Mouse (Mus musculus) lung, postnatal 0 days (tissue): Measurements from ENCODE around the gene Tyw1. TPM values are rescaled to one million over a fixed set of nuclear protein-coding genes. Genes with fewer than 3 reads are reported as not detected.

Experiments
- ATAC-seq: fragments of 200-750 bp; cut with Nextera tagmentation; 2 replicates; pipeline ENCODE4 v1.8.0; 2017; ENCODE audit warnings: moderate library complexity
- DNase-seq: peaks from one replicate; pipeline ENCODE4 v3.0.0-alpha.2; 2016; ENCODE audit warnings: low spot score
- H3K27ac ChIP-seq: fragments of 300-500 bp; sonication (generic); 2 replicates; pipeline ENCODE4 v1.5.1; 2014; ENCODE audit warnings: antibody characterized with exemption, mild to moderate bottlenecking, low read length, mixed read lengths
- H3K27me3 ChIP-seq: fragments of 300-500 bp; sonication (generic); replicated peaks from 2 replicates; pipeline ENCODE4 v1.6.1; 2014; ENCODE audit warnings: low read length, mixed read lengths; ENCODE audit not compliant: insufficient read depth
- H3K36me3 ChIP-seq: fragments of 300-500 bp; sonication (generic); 2 replicates; pipeline ENCODE4 v1.6.1; 2014; ENCODE audit warnings: low read length, mixed read lengths; ENCODE audit not compliant: insufficient read depth
- H3K4me1 ChIP-seq: fragments of 300-500 bp; sonication (generic); 2 replicates; pipeline ENCODE4 v1.6.1; 2014; ENCODE audit warnings: antibody characterized with exemption, low read depth, low read length, mixed read lengths; ENCODE audit not compliant: insufficient read depth
- H3K4me2 ChIP-seq: fragments of 300-500 bp; sonication (generic); replicated peaks from 2 replicates; pipeline ENCODE4 v1.6.1; 2014; ENCODE audit warnings: low read depth, mild to moderate bottlenecking, low read length, moderate library complexity, mixed read lengths
- H3K4me3 ChIP-seq: fragments of 300-500 bp; sonication (generic); 2 replicates; pipeline ENCODE4 v1.5.1; 2014; ENCODE audit warnings: low read depth, low read length
- H3K9ac ChIP-seq: fragments of 300-500 bp; sonication (generic); replicated peaks from 2 replicates; pipeline ENCODE4 v1.6.1; 2014; ENCODE audit warnings: low read depth, mild to moderate bottlenecking
- H3K9me3 ChIP-seq: fragments of 300-500 bp; sonication (generic); 2 replicates; pipeline ENCODE4 v1.6.1; 2016; ENCODE audit warnings: low read length, mixed read lengths
- CTCF ChIP-seq: IDR thresholded peaks from 2 replicates; pipeline ENCODE4 v1.5.1; 2016; ENCODE audit warnings: antibody characterized with exemption, mild to moderate bottlenecking
- EP300 ChIP-seq: IDR thresholded peaks from 2 replicates; pipeline ENCODE4 v1.6.1; 2016; ENCODE audit warnings: antibody characterized with exemption, mild to moderate bottlenecking, control low read depth
- WGBS: fragments of 180-500 bp; shearing (Covaris S2); extraction: QIAGEN DNeasy Blood & Tissue Kit; methylation state at CpG from one replicate; pipeline ENCODE4 v1.1.7; 2014; 5-methylcytosine and 5-hydroxymethylcytosine counted together
- polyA plus RNA-seq: library from polyadenylated mRNA; unstranded; fragments of >200 nt; fragmentation: Nextera tagmentation; extraction: Ambion mirVana; gene quantifications from 2 replicates; pipeline ENCODE4 v1.2.1, GENCODE M21; 2015

The Tyw1 gene
- polyA plus RNA-seq, 1 experiment from 2014 or later: 16.5 TPM

DNA sequence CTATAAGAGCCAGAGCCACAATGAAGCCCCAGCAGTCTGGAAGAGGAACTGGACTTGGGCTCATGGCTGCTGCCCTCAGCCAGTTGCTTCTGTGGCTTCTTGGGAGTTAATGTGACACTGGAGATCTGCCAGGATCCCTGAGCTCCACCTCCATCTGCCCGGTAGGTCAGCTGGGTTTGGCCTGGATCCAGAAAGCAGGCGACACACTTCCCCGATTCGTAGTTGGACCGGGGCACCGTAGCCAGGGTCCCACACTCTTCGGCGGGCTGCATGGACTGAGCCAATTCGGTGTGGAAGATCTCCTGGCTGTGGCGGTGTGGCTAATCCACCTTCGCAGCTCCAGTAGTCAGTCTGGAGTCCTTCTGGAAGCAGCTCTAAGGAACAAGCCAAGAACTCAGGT, 113.8 kb downstream of the Tyw1 start, which contains the start of gene Caln1:
TSS of gene Caln1 (plus strand) at position 219 of the 400 bp plus-strand sequence.
- Histone ChIP-seq H3K4me2 (no peak within 1 kb of the TSS), H3K9me3 (no peaks in the 10 kb centered on the region), H3K27ac (no peak within 1 kb of the TSS), H3K36me3 (no peaks in the 10 kb centered on the region), H3K4me3 (no peak within 1 kb of the TSS), H3K9ac (no peak within 1 kb of the TSS), H3K4me1 (no peaks in the 10 kb centered on the region), H3K27me3 (no peaks in the 10 kb centered on the region)
- DNase-seq (no peak), ATAC-seq (no peak)
- TF ChIP-seq CTCF (no peak), EP300 (no peak)
- 45% methylated on average over 11 of the region's 11 CpGs for WGBS

- no peaks in the 10 kb centered on the region for H3K27me3 ChIP-seq
- H3K9me3 ChIP-seq: no peaks in the 10 kb centered on the region
- no peaks in the 10 kb centered on the region for H3K36me3 ChIP-seq
- TF ChIP-seq EP300 (no peak), CTCF (no peak)
- no peak overlapping the region for H3K4me2 ChIP-seq
- 90% methylated on average over 3 of the region's 3 CpGs for WGBS
- ATAC-seq (no peak), DNase-seq (no peak)
- no peak overlapping the region for H3K27ac ChIP-seq
- no peak overlapping the region for H3K4me3 ChIP-seq
- H3K9ac ChIP-seq: no peak overlapping the region
- no peaks in the 10 kb centered on the region for H3K4me1 ChIP-seq
These were observed 120.0 kb downstream of the Tyw1 start for GRCm38 (mm10) chr5:130375411-130375810.

- no peak for TF ChIP-seq EP300
- TF ChIP-seq CTCF: no peak
- ATAC-seq (no peak), DNase-seq (no peak)
- no peak within 1 kb of the TSS for H3K4me3 ChIP-seq
- no peaks in the 10 kb centered on the region for H3K27me3 ChIP-seq
- WGBS: 14% methylated on average over 13 of the region's 13 CpGs
- no peak within 1 kb of the TSS for H3K27ac ChIP-seq
- no peaks in the 10 kb centered on the region for H3K9me3 ChIP-seq
- no peak within 1 kb of the TSS for H3K4me2 ChIP-seq
- no peaks in the 10 kb centered on the region for H3K36me3 ChIP-seq
- H3K9ac ChIP-seq: no peak within 1 kb of the TSS
- H3K4me1 ChIP-seq: no peaks in the 10 kb centered on the region
These were observed 128.9 kb downstream of the Tyw1 start, which contains the start of gene A330070K13Rik for GRCm38 (mm10) chr5:130384222-130384912. Gene A330070K13Rik, minus strand, starts transcription at chr5:130384631.

- H3K4me2 ChIP-seq: no peak overlapping the region
- no peaks in the 10 kb centered on the region for H3K4me1 ChIP-seq
- H3K9me3 ChIP-seq: no peaks in the 10 kb centered on the region
- H3K27ac ChIP-seq: no peak overlapping the region
- no peak for DNase-seq
- H3K36me3 ChIP-seq: no peaks in the 10 kb centered on the region
- H3K27me3 ChIP-seq: no peaks in the 10 kb centered on the region
- TF ChIP-seq CTCF: no peak
- no peak overlapping the region for H3K4me3 ChIP-seq
- H3K9ac ChIP-seq: no peak overlapping the region
- 70% methylated on average over 7 of the region's 7 CpGs for WGBS
- no peak for ATAC-seq
These were observed 131.0 kb downstream of the Tyw1 start for GRCm38 (mm10) chr5:130386418-130386817.

Other genes with a start within 250 kb of the Tyw1 start
- gene Asl, start 226.4 kb upstream of the Tyw1 start, polyA plus RNA-seq: 27.3 and 29.7 TPM in 2 replicates
- 31.0 and 31.5 TPM in 2 replicates for gene Crcp, start 226.3 kb upstream of the Tyw1 start, polyA plus RNA-seq
- 31.5 and 36.9 TPM in 2 replicates for gene Tpst1, start 182.3 kb upstream of the Tyw1 start, polyA plus RNA-seq
- gene Kctd7, start 110.8 kb upstream of the Tyw1 start, polyA plus RNA-seq: 5.1 and 5.5 TPM in 2 replicates
- gene Rabgef1, start 83.8 kb upstream of the Tyw1 start, polyA plus RNA-seq: 48.4 and 50.5 TPM in 2 replicates
- gene Tmem248, start 38.5 kb upstream of the Tyw1 start, polyA plus RNA-seq: 41.0 and 46.4 TPM in 2 replicates
- gene Sbds, start 89 bp upstream of the Tyw1 start, polyA plus RNA-seq: 94.8 and 97.5 TPM in 2 replicates
- gene Caln1, start 113.8 kb downstream of the Tyw1 start, polyA plus RNA-seq: not detected in 2 replicates
- gene A330070K13Rik, start 129.0 kb downstream of the Tyw1 start, polyA plus RNA-seq: not detected in 2 replicates